Mouse (Mus musculus) kidney, postnatal 14 days (tissue): Measurements from ENCODE around the gene Fgfr2.

ENCODE experiments used
- DNase-seq: peaks from one replicate; pipeline ENCODE4 v3.0.0; 2022; ENCODE audit warnings: mixed read lengths

Fgfr2 gene

GRCm38 (mm10) chr7:132384736-132385455 lies 738.3 kb downstream of the Fgfr2 start:
- DNase-seq = no peak

DNA sequence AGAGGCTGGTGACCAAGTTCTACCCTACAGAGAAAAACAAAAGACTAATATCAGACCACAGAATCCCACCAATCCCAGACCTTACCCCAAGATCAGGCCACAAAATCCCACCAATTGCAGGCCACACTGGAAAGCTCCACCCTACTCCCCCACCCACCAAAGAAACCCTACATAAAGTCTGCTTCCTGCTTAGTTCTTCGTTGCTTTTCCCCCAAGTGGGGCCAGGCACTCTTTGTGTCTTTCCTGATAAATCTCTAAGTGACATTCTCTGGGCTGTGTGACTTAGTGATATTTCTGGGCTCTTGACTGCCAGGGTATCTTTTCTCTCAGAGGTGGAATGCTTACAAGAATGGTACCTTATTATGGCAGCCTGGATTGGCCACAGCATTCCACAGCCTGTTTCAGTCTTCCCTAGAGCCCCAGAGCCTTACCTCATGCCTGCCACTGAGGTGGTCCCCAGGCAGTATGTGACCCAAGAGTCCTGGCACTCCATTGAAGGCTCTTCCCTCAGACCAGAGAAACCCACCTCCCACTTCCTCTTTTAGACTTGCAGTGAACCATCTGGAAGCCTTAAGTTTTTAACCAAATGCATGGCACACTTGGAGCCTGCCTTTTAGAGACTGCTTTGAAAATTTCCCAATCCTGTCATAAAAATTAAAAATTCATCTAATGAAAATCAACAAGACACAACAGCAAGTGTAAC lies 742.4 kb downstream of the Fgfr2 start:
- no peak for DNase-seq

DNA sequence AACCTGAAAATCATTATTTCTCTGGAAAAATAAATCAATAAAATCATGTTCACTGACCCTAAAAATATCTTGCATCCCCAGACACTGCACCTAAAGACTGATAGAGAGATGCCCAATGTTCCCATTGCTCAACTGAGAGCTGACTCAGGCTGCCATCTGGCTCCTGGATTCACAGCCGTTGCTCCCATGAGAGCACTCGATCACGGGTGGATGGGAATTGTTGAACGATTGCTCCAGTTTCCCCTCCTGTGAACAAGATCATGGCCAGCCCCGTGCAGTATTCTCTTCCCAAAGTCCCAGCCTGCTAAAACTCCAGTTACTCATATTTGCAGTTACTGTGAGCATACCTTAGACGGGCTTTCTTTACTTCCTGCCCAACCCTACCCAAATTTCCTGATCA lies 745.2 kb downstream of the Fgfr2 start:
- no peak for DNase-seq

GRCm38 (mm10) chr7:132373594-132374378 lies 749.4 kb downstream of the Fgfr2 start:
- no peak for DNase-seq

DNA sequence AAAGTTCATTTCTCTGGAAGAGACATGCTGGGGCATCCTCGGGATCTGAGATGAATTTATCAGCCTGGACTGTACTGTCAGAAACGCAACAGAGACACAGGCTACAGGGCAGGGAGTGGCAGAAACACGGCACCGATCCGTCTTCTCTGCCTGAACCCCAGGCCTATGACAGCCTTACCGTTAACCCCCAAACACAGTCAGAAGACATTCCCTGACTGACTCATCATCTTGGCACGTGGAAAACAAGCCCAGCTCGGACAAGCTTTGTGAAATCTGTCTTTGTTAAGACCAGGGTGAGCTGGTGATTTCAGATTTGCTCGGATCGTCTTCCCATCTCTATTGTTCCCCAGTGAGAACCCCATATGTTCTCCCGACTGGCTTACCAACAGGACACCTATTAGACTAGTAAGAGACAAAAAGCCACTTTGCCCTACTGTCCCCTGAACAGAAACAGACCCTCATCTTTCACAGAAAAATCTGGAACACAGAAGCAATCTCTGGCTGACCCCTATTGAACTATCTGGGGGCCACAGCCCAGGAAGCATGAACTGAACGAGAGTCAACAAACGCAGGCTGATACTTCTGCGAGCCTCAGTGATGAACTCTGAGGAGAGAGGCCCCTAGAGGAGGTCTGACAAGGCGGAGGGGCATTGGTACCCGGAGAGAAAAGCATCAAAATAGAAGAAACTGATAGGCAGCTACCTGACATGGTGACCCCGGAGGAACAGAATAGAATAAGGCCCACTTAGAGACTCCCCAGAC lies 750.2 kb downstream of the Fgfr2 start:
- no peak for DNase-seq

- DNase-seq = no peak
Observed at GRCm38 (mm10) chr7:132371832-132372231, 751.3 kb downstream of the Fgfr2 start.

DNA sequence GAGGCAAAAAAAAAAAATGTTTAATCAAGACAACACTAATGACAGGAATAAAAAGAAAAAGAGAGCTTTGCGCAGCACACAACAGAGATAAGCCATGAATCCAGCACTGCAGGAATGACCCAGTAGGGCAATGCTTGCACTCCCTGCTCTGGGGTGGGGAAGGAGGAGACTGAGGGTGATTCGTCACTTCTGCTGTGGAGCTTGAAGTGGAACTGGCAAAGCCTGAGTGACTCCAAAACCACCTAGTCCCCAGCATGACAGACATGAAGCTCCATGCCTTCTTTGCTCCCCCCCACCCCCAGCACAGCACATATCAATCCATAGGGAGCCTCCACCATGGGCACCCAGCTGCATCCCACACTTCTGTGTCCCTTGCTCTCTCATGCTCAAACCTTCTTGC lies 753.4 kb downstream of the Fgfr2 start:
- DNase-seq = no peak

GRCm38 (mm10) chr7:132368859-132369258 lies 754.3 kb downstream of the Fgfr2 start:
- DNase-seq = no peak

- DNase-seq = no peak
Observed at GRCm38 (mm10) chr7:132367344-132367743, 755.8 kb downstream of the Fgfr2 start.

DNA sequence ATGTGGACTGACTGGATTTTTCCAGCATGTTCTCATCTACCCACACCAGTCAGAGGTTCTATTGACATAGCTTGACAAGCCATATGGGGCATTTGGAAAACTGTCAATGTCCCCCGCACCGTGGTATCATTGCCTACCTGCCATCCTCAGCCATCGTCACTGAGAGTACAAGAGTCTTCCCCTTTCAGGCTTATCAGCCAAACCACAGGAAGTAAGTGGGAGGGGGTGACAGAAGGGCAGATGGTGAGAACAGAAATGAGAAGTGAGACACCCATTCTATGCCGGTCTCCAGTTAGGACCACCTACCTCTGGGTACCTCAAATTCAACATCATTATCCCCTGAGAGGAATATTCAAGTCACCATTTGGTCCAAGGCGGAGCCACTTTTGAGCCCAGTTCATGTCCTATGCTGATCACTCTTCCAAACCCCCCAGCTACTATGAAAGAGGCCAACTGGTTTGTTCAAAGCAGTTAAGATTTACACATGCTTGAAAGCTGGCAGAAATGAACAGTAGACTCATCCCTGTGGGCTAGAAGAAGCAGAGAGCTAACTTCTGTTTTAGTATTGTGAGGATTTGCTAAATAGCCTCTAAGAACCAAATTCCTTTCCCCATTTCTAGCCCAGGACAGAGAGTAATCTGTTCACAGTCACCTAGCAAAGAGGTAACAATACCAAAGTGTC lies 757.3 kb downstream of the Fgfr2 start:
- DNase-seq = no peak

GRCm38 (mm10) chr7:132365111-132365510 lies 758.0 kb downstream of the Fgfr2 start:
- DNase-seq = no peak

DNA sequence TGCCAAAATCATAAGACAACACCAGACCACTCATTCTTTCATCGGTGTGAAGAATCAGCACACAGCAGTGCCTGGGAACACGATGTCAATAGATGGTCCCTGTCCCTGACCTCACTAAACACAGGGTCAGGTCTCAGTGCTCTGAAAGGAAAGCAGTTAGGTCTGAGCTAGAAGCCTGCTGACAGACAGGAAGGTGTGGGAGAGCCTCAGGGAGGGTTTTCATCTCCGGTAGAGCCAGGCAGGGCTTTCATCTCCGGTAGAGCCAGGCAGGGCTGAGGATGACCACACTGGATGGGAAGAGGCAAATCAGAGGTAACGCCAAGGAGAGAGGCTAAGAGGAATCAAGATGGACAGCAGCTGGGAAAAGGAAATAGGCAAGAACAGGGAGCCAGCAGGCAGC lies 758.6 kb downstream of the Fgfr2 start:
- DNase-seq = no peak

GRCm38 (mm10) chr7:132360336-132360735 lies 762.8 kb downstream of the Fgfr2 start:
- no peak for DNase-seq

DNA sequence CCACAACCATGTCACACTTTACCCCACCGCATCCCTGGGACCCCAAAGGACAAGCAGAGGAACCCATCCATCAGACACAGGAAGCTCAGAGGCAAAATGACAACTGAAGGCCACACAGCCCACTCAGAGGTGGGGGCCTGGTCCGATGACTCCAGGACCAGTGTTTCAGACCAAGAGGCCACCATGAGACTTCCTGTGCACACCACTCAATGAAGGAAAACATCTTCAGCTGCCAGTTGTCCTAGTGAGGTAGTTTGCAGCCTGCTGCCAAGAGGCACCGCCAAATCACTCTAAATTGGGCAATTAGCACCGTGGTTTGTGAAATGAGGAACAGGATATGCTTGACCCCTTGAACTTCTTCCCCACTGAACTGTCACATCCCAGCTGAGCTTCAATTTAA lies 764.4 kb downstream of the Fgfr2 start:
- DNase-seq = peak; percentile 58

DNA sequence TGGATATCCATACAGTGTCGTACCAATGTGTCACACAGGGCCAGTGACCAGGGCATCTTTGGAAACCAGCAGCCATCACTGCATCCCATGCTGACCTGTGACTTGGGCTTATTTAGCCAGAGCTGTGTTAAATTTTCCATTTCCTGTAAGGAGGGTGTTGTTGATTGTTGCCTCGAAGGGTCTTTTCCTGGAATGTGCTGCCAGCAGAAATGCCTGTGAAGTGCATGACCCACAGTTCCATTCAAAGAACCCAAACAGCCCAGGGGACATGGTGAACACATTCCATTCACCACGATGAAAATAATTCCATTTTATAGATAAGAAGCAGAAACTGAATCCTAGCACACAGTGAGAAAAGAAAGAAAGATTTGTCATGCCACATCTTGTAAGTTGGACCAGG lies 764.9 kb downstream of the Fgfr2 start:
- DNase-seq = peak; percentile 57

DNA sequence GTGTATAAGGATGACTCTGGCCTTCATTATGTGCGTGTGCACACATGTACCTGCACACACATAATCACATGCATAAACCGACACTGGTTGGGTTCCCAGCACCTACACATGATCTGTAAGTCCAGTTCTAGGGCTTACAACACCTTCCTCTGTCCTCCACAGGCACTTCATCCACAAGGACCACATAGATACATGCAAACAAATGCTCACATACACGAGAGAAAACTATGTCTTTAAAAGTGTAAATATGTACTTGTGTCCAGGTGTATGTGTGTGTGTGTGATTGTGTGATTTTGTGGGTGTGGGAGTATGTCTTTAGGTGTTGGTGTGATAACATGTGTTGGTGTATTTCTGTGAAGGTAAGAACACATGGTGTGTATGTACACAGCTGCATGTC lies 765.3 kb downstream of the Fgfr2 start:
- no peak for DNase-seq

GRCm38 (mm10) chr7:132356881-132357840 lies 766.0 kb downstream of the Fgfr2 start:
- DNase-seq = no peak

GRCm38 (mm10) chr7:132356185-132356584 lies 767.0 kb downstream of the Fgfr2 start:
- no peak for DNase-seq

DNA sequence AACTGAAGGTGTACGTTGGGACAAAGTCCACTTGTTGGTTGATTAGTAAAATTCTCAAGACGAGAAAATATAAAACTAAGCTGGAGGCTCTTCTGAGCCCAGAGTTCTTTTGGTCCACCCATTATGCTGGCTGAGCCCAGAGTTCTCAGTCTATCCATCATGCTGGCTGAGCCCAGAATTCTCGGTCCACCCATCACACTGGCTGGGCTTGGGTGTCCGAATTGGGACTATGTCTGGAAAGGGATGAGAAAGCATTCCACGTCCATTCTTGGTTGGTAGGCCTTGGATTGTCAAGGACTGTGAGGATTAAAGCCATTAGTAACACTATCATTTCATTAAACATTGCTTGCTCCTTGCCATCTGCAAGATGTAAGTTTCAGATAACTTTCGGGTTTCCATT lies 767.4 kb downstream of the Fgfr2 start:
- DNase-seq = no peak

DNA sequence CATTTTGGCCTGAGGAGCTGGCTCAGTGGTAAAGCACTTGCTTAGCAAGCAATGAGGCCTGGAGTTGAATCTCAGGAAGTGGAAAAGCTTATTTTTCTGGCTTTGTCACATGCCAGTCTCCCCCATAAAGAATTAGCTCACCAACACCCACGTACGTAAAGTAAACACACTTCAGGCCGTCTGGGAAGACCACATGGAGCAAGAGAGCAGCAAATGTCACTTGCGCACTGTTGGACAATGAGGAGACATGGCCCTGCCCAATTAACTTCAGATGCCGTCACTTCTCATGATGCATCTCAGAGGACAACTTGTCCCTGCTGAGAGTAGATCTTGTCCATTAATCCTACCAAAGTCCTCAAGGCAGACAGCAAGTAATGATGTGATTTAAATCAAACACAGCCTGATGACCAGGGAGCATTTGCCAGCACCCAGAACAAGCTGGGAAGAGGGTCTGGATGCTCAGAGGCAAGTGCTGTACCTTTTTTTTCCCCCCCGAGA lies 774.0 kb downstream of the Fgfr2 start:
- DNase-seq = no peak
